Mouse (Mus musculus) cerebellum, adult 2 months (tissue): ENCODE results near the gene Slc25a10. TPM values are rescaled to one million over a fixed set of nuclear protein-coding genes. Genes with fewer than 3 reads are reported as not detected.

ENCODE experiments used
- DNase-seq, 2 experiments: peaks; one replicate each; pipeline ENCODE4 v3.0.0; 2021
- H3K27ac ChIP-seq: fragments of 200-500 bp; 2 replicates; pipeline ENCODE4 v1.5.1; 2012; ENCODE audit warnings: low read length, control low read depth, inconsistent platforms; ENCODE audit not compliant: insufficient read depth
- H3K27me3 ChIP-seq: fragments of 200-500 bp; 2 replicates; pipeline ENCODE4 v1.6.1; 2012; ENCODE audit warnings: inconsistent platforms, mild to moderate bottlenecking, low read length, moderate library complexity; ENCODE audit not compliant: control insufficient read depth, insufficient read depth
- H3K4me1 ChIP-seq: fragments of 200-500 bp; 2 replicates; pipeline ENCODE4 v1.6.1; 2011; ENCODE audit warnings: low read length; ENCODE audit not compliant: control insufficient read depth, insufficient read depth
- H3K4me3 ChIP-seq: fragments of 200-500 bp; replicated peaks from 2 replicates; pipeline ENCODE3; 2011; ENCODE audit warnings: mild to moderate bottlenecking, low read depth, low read length, control low read depth; ENCODE audit not compliant: insufficient read depth
- CTCF ChIP-seq: fragments of 200-500 bp; IDR thresholded peaks from 2 replicates; pipeline ENCODE4 v1.5.1; 2011; ENCODE audit warnings: low read depth, mild to moderate bottlenecking, control low read depth, low read length, moderate library complexity, borderline replicate concordance; ENCODE audit not compliant: insufficient read depth
- POLR2A ChIP-seq: fragments of 200-500 bp; IDR thresholded peaks from 2 replicates; pipeline ENCODE4 v1.6.1; 2011; ENCODE audit warnings: low read length, control low read depth, borderline replicate concordance; ENCODE audit not compliant: insufficient read depth
- WGBS: fragments of 180-500 bp; shearing (Covaris S2); methylation state at CpG from one replicate; pipeline ENCODE4 v1.1.7; 2018; 5-methylcytosine and 5-hydroxymethylcytosine counted together
- polyA plus RNA-seq: library from polyadenylated mRNA; depleted of rRNA; stranded (reverse); fragments of >200 nt; gene quantifications from 2 replicates; pipeline ENCODE4 v1.2.3, GENCODE M21; 2012

Gene Slc25a10
- polyA plus RNA-seq, 1 experiment, result 39.3 TPM

- Histone ChIP-seq H3K27ac (no peak within 1 kb of the TSS), H3K4me1 (peaks cover 6% of the 10 kb centered on the region), H3K4me3 (no peak within 1 kb of the TSS), H3K27me3 (peaks cover 4% of the 10 kb centered on the region; the same call in 1 of the 2 replicates)
- no peak for TF ChIP-seq POLR2A
- TF ChIP-seq CTCF, result no peak
- WGBS, result 12% methylated on average over 59 of the region's 62 CpGs
- no peak for DNase-seq
These were observed 38.7 kb downstream of the Slc25a10 start, which contains the start of gene Gcgr for GRCm38 (mm10) chr11:120530085-120530964. TSS of gene Gcgr (plus strand) at chr11:120530699.

- 21% methylated on average over 9 of the region's 9 CpGs for whole genome bisulfite sequencing
- no peak overlapping the region for H3K4me3 ChIP-seq
- no peak overlapping the region for H3K27ac ChIP-seq
- TF ChIP-seq CTCF (no peak), POLR2A (no peak)
- no peak for DNase-seq
- peaks cover 4% of the 10 kb centered on the region; the same call in 1 of the 2 replicates for H3K27me3 ChIP-seq
- peaks cover 6% of the 10 kb centered on the region for H3K4me1 ChIP-seq
These were observed 40.0 kb downstream of the Slc25a10 start for GRCm38 (mm10) chr11:120531646-120532045.

DNA sequence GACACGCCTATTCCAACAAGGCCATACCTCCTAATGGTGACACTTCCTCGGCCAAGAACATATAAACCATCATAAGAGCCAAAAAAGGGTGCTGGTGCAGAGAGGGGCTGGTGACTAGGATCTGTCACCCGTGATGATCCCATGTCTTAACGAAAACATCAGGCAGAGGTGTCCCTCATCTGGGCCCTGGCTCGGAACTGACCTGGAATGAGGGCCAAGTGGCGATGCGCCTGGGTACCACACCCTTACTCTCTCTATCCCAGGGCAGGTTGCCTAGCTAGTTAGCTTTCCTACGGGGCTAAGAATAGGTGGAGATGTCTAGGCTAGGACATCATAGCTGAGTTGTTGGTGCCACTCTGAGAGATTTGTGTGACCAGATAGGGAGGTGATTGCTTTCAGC is 42.5 kb downstream of the Slc25a10 start:
- Histone ChIP-seq H3K4me3 (no peak overlapping the region), H3K27ac (no peak overlapping the region), H3K27me3 (peaks cover 4% of the 10 kb centered on the region; the same call in 1 of the 2 replicates), H3K4me1 (peaks cover 19% of the 10 kb centered on the region)
- 92% methylated on average over 8 of the region's 8 CpGs for WGBS
- no peak for DNase-seq
- TF ChIP-seq POLR2A (no peak), CTCF (no peak)

- Histone ChIP-seq H3K4me3 (no peak overlapping the region), H3K27me3 (peaks cover 4% of the 10 kb centered on the region; the same call in 1 of the 2 replicates), H3K4me1 (peaks cover 29% of the 10 kb centered on the region), H3K27ac (no peak overlapping the region)
- TF ChIP-seq CTCF (no peak), POLR2A (no peak)
- WGBS, result 79% methylated on average over 3 of the region's 3 CpGs
- DNase-seq, result no peak
These were observed 43.5 kb downstream of the Slc25a10 start for GRCm38 (mm10) chr11:120535145-120535544.

DNA sequence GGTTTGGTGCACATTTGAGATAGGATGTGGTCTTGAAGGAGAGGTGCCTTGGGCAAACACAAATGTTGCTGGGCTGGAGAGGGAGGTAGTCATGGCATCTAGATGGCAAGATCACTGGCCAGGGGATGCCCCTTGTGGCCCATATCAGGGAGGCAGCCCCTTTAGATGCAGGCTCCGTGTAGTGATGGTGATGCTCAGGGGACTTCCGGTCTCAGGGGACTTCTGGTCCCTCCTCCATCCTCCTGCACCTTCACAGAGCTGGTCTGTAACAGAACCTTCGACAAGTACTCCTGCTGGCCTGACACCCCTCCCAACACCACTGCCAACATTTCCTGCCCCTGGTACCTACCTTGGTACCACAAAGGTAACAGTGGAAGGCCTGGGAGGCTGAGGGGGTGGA is 44.2 kb downstream of the Slc25a10 start:
- H3K4me3 ChIP-seq, result no peak overlapping the region
- no peak for DNase-seq
- TF ChIP-seq POLR2A (no peak), CTCF (no peak)
- no peak overlapping the region for H3K27ac ChIP-seq
- WGBS, result 83% methylated on average over 3 of the region's 3 CpGs
- peaks cover 30% of the 10 kb centered on the region for H3K4me1 ChIP-seq
- H3K27me3 ChIP-seq, result no peaks in the 10 kb centered on the region; the same call in 1 of the 2 replicates

- TF ChIP-seq POLR2A (no peak), CTCF (no peak)
- WGBS, result 5% methylated on average over 3 of the region's 3 CpGs
- Histone ChIP-seq H3K4me1 (peaks cover 26% of the 10 kb centered on the region), H3K27ac (no peak overlapping the region), H3K27me3 (no peaks in the 10 kb centered on the region), H3K4me3 (no peak overlapping the region)
- DNase-seq, result peak; percentile 86 to 90
These were observed 46.8 kb downstream of the Slc25a10 start for GRCm38 (mm10) chr11:120538485-120538884.

DNA sequence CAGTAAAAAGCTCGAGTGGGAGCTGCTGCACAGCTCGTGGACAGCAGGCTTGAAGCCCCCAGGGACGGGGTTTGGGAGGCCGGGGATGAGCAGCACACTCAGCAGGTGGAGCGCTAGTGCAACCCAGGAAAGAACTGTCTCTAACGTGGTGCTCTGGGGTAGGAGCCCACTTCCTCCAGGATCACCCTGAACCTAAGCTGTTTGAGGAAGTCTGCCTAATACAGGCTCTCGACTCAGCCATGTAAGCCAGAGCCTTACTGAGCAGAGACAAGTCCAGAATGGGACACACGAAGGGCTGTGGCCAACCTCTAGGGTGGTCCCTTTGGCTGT is 47.3 kb downstream of the Slc25a10 start:
- no peak overlapping the region for H3K4me3 ChIP-seq
- WGBS, result 20% methylated on average over 8 of the region's 8 CpGs
- H3K27me3 ChIP-seq, result no peaks in the 10 kb centered on the region
- DNase-seq, result peak in 1 of 2 experiments; percentile 32
- TF ChIP-seq CTCF, result no peak
- no peak for TF ChIP-seq POLR2A
- H3K4me1 ChIP-seq, result peaks cover 26% of the 10 kb centered on the region
- H3K27ac ChIP-seq, result no peak overlapping the region

DNA sequence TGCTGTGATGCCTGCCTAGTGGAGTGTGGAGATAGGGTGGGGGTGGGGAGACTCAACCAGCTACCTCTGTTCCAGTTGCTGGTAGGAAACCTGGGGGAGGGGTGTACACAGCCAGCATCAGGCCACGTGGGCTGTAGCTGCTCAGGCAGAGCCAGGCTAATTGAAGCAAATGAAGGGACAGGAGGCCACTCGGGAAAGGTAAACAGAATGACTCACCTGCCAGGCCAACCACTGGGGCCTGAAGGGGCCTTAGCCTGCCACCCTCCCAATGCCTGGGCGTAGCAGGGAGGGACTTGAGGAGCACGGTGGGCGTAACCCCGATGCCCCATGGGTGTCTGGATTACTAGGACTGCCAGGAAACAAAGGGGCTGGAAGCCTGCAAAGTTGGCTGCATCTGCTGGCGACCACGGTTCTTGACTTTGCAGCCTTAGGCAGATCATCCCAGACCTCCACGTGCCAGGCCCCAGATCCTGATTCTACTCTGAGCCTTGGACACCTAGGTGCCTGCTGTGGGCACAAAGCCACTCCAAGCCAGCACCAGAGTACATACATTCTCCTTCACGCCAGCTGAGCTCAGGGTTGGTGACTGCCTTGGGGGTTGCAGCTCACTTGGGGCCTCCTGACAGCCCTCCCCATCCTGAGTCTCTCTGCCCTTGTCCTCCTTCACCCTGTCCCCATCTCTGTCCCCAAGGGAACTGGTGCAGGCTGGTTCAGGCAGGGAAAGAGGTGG is 47.8 kb downstream of the Slc25a10 start:
- no peak for TF ChIP-seq CTCF
- no peak for TF ChIP-seq POLR2A
- Histone ChIP-seq H3K4me1 (peaks cover 26% of the 10 kb centered on the region), H3K4me3 (no peak overlapping the region), H3K27ac (no peak overlapping the region), H3K27me3 (no peaks in the 10 kb centered on the region)
- no peak for DNase-seq
- WGBS, result 15% methylated on average over 10 of the region's 10 CpGs
